Mouse (Mus musculus): Measurements from ENCODE around the gene Dus3l.

Gene Dus3l

DNA sequence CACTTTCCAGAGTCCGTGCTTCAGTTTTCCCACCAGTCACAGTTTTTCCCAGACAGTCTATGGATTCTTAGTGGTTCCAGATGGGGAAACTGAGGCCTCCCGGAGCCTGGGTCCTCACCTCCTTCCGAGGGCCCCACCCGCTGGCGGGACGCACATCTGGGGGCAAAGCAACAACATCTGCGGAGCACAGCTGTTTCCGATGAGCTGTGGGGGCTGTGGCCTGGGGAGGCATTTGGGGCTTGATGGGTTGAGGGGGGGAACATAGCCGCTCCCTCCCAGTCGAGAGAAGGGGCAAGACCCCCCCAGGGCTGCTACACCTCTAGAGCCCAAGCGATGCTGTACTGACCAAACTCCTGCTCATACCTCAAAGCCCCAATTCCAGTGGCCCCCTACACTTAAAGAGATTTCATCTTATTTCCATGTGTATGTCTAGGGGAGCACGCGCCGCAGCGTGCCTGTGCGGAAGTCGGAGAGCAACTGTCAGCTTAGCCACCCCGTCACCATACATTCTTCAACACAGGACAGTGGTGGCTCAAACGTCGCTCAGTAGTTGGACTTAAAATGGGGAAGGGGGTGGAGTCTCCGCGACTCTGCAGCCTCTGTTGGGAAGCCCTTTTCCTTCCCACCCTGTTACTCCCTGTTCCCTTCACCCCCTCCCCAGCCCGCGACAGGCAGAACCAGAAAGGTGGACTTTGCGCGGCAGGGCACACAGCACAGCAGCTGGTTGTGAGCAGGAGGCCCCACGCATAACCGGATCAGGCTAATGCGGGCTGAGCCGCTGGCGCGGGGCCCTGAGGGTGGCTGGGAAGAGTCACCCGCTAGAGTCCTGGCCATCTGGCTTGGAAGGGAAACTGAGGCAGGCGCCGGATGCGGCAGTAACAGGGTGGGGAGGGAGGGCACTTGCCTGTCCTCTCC is 10.0 kb upstream of the Dus3l start:
- in situ Hi-C loops (cut with MboI): no loop called here

DNA sequence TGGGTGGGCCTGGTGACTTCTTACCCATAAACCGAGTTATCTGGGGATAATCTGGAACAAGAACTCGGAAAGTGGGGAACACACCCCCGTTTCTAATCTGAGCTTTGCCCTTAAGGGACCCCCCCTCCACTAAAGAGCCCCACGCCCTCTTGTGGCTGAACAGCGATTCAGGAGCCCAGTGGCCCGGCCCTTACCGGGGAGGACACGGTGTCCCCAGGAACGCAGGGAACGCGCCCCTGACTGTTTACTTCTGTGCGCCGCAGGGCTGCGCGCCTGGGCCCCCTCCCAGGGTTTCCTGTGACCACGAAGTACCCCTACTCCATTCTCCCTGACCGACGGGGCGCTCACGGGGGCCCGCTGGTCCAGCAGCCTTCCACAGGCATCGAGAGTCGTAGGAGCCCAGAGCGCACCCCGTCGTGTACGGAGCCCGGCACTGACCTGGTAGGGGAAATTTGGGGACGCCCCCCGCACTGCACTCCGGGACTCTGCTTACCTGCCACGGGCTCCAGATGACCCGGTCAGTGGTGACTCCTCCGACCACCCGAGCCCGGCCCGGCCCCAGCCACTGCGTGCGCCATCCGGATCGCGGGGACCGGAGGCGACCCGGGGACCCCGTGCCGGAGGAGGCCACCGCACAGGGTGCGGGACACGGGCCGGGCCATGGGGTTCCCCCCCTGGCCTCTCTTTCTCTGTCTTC is 7.7 kb upstream of the Dus3l start:
- in situ Hi-C loops (cut with MboI): no loop called here

GRCm38 (mm10) chr17:56757416-56758123 is 7.0 kb upstream of the Dus3l start, which contains the start of gene Nrtn:
TSS of gene Nrtn (minus strand) at chr17:56757530.
- in situ Hi-C loops (cut with MboI): no loop called here

- in situ Hi-C loops (cut with MboI): no loop called here
Measured at GRCm38 (mm10) chr17:56758132-56758531, 6.4 kb upstream of the Dus3l start.

GRCm38 (mm10) chr17:56759261-56759660 is 5.3 kb upstream of the Dus3l start:
- in situ Hi-C loops (cut with MboI): no loop called here

- in situ Hi-C loops (cut with MboI): no loop called here
Measured at GRCm38 (mm10) chr17:56761077-56761476, 3.5 kb upstream of the Dus3l start.

DNA sequence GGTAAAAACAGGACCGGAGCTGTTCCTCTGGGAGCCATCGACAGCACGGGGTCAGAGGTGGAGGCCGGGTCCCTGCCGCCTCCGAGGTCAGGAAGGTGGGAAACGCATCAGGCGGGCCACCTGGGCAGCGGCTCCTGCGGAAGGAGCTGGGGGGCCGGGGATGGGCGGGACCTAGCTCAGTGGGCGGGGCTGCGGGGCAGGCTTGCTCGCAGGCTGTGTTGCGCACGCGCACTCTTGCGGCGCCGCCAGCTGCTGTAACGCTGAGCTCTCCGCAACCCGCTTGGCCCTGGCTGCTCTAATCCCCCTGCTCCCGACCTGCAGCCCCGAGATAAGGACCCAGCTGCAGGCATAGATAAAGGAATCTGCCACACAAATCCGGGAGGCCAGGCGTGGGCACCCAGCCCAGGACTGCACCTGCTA is 2.6 kb upstream of the Dus3l start:
- in situ Hi-C loops (cut with MboI): no loop called here

DNA sequence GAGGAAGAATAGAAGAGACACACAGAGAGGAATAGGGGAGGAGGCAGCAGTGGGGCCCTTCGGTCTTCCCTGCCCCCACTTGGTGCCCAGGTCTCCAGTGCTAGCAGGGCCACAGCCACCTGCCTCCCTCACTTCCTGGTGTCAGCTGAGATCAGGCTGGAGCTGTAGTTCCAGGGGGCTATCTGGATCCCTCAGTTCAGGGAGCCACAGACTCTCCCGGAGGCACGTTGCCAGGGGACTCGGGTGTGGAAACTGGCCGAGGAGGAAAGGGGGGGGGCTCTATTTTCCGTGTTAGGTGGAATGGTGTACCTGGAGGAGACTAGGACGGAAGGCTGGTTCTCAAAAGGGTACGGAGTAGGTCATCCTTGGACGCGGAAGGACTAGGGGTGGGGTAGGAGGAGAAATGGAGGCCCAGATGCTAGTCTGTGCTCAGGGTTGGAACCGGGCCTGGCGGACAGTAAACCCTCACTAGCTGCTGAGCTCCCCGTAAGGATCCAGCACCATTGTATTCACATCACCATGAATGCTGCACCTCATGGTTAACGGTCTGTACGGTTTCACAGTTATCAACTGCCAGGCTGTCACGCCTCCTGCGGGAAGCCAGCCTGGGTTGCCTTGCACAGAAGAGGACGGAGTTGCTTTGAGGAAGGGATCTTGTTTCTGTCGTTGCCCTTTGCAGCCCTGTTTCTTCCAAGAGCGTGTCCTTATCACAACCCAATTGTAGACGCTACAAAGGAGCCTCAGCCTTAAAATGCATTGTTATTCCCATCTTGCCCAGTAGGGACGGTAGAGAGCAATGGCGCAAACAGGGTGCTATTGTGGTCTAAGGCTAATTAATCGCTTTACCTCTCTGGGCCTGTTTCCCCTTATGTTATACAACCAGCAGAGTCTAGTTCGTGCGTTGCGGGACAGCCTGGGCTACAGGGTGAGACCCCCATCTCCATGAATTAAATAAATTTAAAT is 1.5 kb upstream of the Dus3l start:
- in situ Hi-C loops (cut with MboI): no loop called here

GRCm38 (mm10) chr17:56763741-56764250 is 761 bp upstream of the Dus3l start:
- in situ Hi-C loops (cut with MboI): no loop called here

DNA sequence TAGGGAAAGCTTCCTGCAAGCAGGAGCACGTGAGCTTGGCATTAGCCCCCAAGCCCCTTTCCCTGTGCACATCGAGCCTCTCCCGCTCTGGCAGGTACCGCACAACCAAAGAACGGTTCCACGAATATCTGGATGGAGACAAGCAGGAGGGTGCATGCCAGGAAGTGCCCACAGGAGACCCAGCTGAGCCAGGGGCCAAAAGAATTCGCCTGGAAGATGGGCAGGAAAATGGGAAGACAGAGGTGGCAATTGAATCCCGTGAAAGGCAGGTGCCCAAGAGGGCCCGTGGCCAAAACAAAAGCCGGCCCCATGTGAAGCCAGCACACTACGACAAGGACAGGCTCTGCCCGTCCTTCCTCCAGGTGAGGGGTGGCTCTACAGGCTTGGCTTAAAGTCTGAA is 874 bp downstream of the Dus3l start:
- in situ Hi-C loops (cut with MboI): no loop called here

DNA sequence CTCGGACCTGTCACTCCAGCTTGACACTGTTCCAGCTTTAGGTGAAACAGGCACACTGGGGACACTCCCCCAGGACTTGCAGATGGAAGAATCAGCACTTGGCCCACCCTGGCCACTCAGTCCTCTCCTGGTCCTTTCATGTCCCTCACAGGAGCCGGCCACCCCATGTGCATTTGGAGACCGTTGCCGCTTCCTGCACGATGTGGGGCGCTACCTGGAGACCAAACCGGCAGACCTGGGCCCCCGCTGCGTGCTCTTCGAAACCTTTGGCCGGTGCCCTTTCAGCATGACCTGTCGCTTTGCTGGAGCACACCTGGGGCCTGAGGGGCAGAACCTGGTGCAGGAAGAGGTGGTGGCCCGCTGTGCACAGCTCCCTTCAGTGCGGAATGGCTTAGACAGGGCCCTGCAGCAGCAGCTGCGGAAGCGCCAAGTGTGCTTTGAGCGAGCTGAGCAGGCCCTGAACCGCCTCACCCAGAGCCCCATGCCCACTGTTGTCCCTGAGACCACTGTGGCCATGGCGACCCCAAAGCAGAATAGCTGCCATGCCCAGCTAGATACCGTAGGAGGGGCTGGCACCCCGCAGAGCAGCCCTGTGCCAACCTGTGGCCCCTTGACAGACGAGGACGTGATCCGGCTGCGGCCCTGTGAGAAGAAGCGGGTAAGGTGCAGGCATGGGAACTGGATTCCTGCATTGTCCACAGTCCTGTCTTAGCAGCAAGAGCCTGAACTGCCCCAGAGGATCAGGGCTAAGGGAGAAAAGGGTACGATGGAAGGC is 2.3 kb downstream of the Dus3l start:
- in situ Hi-C loops (cut with MboI): no loop called here

DNA sequence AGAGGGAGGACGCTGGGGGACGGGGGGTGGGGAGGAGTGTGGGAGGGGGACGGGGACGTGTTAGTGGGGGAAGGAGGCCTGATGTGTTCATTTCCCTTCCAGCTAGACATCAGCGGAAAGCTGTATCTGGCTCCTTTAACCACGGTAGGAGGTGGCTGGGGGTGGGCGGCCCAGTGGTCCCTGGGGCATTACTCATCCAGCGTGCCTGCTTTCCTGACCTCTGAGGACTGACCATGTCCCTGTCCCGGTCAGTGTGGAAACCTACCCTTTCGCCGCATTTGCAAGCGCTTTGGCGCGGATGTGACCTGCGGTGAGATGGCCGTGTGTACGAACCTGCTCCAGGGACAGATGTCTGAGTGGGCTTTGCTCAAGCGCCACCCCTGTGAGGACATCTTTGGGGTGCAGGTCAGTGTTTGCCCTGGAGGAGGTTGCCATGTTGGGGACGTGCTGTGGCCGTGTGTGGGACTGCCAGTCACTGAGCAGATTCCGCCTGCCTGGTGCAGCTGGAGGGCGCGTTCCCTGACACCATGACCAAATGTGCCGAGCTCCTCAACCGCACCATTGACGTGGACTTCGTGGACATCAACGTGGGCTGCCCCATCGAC is 3.1 kb downstream of the Dus3l start:
- in situ Hi-C loops (cut with MboI): no loop called here

- in situ Hi-C loops (cut with MboI): no loop called here
Measured at GRCm38 (mm10) chr17:56768941-56769340, 4.4 kb downstream of the Dus3l start.

DNA sequence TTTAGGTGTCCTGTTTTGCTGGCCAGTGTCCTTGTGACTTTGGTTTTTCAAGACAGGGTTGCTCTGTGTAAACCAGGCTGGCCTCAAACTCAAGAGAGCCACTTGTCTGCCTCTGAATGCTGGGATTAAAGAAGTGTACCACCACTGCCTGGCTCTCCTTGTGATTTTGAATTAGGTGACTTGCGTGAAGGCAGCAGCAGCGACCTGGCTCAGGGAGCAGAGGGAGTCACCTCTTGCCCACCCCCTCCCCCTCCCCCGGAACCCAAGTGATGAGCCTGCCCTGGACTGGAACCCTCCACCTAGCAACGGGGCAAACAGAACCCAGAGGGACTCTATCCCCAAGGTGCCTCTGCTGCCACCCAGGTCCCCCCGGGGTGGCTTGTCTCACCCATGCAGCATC is 5.4 kb downstream of the Dus3l start, which contains the start of gene Prr22:
Gene Prr22 (plus strand): TSS at position 301 of the 400 bp plus-strand sequence.
- in situ Hi-C loops (cut with MboI): no loop called here

DNA sequence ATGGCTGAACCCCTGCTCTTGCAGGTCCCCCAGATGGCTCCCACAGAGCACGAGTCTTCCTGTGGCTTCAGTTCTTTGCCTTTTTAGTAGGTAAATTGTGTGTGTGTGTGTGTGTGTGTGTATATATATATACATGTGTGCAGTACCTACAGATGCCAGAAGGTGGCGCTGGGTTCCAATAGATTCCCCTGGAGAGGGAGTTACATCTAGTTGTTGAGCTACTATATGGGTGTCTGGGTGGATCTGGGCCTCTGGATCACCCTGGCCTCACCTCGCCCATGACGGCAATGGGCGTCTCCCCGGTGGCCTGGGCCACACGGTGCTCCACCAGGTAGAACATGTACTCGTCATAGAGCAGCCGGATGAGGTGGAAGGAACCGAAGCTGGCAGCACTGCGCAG is 13.0 kb downstream of the Dus3l start:
- in situ Hi-C loops (cut with MboI): no loop called here

- in situ Hi-C loops (cut with MboI): no loop called here
Measured at GRCm38 (mm10) chr17:56778779-56779362, 14.3 kb downstream of the Dus3l start.

GRCm38 (mm10) chr17:56780291-56780978 is 15.9 kb downstream of the Dus3l start:
- in situ Hi-C loops (cut with MboI): no loop called here

- in situ Hi-C loops (cut with MboI): no loop called here
Measured at GRCm38 (mm10) chr17:56788886-56789285, 24.3 kb downstream of the Dus3l start.

- in situ Hi-C loops (cut with MboI): no loop called here
Measured at GRCm38 (mm10) chr17:56789286-56789685, 24.7 kb downstream of the Dus3l start.
